Mouse (Mus musculus): Measurements from ENCODE around the gene Olfr1023. TPM values are rescaled to one million over a fixed set of nuclear protein-coding genes. Genes with fewer than 3 reads are reported as not detected.

Gene Olfr1023
- not detected in 2 replicates for polyA plus RNA-seq (2015; fragmentation: Nextera tagmentation; extraction: Ambion mirVana)

DNA sequence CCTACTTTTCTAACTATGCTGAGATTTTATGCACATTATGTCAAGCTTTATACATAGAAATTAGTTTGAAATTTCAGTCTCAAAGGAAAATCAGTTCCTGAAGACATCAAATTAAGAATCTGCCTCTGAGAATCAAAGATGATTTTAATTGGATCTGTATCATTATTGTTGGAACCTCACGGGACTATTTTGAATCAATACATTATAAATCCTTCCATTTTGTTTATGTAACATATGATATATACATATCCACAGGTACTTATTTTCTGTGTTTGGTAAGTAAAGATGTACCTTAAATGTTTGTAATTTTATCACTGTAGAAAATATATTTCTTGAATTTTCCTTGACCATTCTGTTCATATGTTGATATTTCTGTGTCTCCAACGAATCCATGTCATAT lies at the start of gene Olfr1023:
Olfr1023 (plus strand) TSS at position 301 of the 400 bp plus-strand sequence.
- ATAC-seq = no peak
- Histone ChIP-seq H3K4me2 (ENCODE audit: low read length) (no peak within 1 kb of the TSS), H3K4me3 (ENCODE audit: low read depth, low read length) (no peak within 1 kb of the TSS), H3K9ac (ENCODE audit: low read depth, low read length) (no peak within 1 kb of the TSS), H3K9me3 (replicated peaks; ENCODE audit: control insufficient read depth, low read length, poor library complexity, severe bottlenecking) (no peaks in the 10 kb centered on the region), H3K36me3 (ENCODE audit: control insufficient read depth, insufficient read depth, low read length) (no peaks in the 10 kb centered on the region), H3K4me1 (ENCODE audit: control insufficient read depth, insufficient read depth, low read length) (no peaks in the 10 kb centered on the region), H3K27ac (ENCODE audit: low read length) (no peak within 1 kb of the TSS), H3K27me3 (ENCODE audit: control insufficient read depth, insufficient read depth, low read depth, low read length) (no peaks in the 10 kb centered on the region)
- WGBS = 76% methylated on average over 2 of the region's 2 CpGs

DNA sequence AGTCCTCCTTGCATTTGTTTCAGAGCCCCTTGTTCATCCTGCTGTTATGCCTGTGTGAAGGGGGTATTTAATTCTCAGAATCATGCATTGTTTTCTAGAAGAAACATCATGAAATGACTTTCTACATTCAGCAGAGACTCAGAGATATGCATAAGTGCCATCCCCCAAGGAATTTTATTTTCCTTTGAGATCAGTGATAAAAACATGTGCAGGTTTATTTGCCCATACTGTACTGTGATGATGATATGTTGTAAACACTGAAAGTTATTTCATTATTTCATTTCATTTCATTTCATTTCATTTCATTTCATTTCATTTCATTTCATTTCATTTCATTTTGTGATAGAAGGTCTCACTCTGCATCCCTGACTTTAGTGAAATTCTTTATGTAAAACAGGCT lies 40.1 kb upstream of the Olfr1023 start, which contains the start of gene Olfr1019:
Olfr1019 (minus strand) TSS at position 101 of the 400 bp plus-strand sequence.
- no peaks in the 10 kb centered on the region for H3K4me1 ChIP-seq (ENCODE audit: control insufficient read depth, insufficient read depth, low read length)
- H3K27ac ChIP-seq (ENCODE audit: low read length) = no peak within 1 kb of the TSS
- H3K4me3 ChIP-seq (ENCODE audit: low read depth, low read length) = no peak within 1 kb of the TSS
- H3K9me3 ChIP-seq (replicated peaks; ENCODE audit: control insufficient read depth, low read length, poor library complexity, severe bottlenecking) = no peaks in the 10 kb centered on the region
- no peaks in the 10 kb centered on the region for H3K36me3 ChIP-seq (ENCODE audit: control insufficient read depth, insufficient read depth, low read length)
- no peak for ATAC-seq
- no peak within 1 kb of the TSS for H3K9ac ChIP-seq (ENCODE audit: low read depth, low read length)
- no peaks in the 10 kb centered on the region for H3K27me3 ChIP-seq (ENCODE audit: control insufficient read depth, insufficient read depth, low read depth, low read length)
- no peak within 1 kb of the TSS for H3K4me2 ChIP-seq (ENCODE audit: low read length)

DNA sequence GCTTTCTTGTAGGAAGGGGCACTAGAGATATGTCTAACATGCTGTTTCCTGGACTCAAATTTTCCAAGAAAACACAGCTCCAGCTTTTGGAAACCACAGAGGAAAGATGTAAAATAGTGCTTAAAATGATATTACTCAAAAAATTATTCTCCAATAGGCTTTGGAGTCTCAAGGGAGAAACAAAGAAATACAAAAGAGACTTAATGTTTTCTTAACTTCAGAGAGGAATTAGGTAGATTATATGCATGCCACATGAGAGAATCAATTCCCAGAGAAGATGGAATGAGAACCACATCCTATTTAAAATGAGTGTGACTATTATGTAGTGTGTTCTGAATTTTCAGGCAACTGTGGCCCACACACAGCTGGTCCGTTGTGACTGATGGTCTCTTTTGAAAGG lies 38.7 kb upstream of the Olfr1023 start, which contains the start of gene Olfr1020:
Olfr1020 (plus strand) TSS at position 301 of the 400 bp plus-strand sequence.
- Histone ChIP-seq H3K4me1 (ENCODE audit: control insufficient read depth, insufficient read depth, low read length) (no peaks in the 10 kb centered on the region), H3K27me3 (ENCODE audit: control insufficient read depth, insufficient read depth, low read depth, low read length) (no peaks in the 10 kb centered on the region), H3K9ac (ENCODE audit: low read depth, low read length) (no peak within 1 kb of the TSS), H3K4me3 (ENCODE audit: low read depth, low read length) (no peak within 1 kb of the TSS), H3K4me2 (ENCODE audit: low read length) (no peak within 1 kb of the TSS), H3K9me3 (replicated peaks; ENCODE audit: control insufficient read depth, low read length, poor library complexity, severe bottlenecking) (no peaks in the 10 kb centered on the region), H3K27ac (ENCODE audit: low read length) (no peak within 1 kb of the TSS), H3K36me3 (ENCODE audit: control insufficient read depth, insufficient read depth, low read length) (no peaks in the 10 kb centered on the region)
- 68% methylated on average over 1 of the region's 1 CpGs for WGBS
- no peak for ATAC-seq

DNA sequence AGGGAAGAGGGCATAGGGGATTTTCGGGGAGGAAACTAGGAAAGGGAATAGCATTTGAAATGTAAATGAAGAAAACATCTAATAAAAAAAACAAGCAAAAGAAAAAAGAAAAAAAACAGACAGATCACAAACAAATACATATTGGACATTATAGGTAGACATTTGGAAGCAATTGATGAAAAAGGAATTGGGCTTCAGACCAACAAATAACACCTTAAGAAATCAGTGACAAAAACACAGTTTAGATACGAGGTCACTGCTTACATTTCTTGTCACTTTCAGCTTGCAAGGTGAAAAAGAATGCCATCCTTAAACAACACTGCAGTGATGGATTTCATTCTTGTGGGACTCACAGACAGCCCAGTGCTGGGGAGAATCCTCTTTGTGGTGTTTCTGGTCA lies 17.1 kb upstream of the Olfr1023 start, which contains the start of gene Olfr1022:
Olfr1022 (plus strand) TSS at position 301 of the 400 bp plus-strand sequence.
- H3K4me1 ChIP-seq (ENCODE audit: control insufficient read depth, insufficient read depth, low read length) = no peaks in the 10 kb centered on the region
- H3K4me2 ChIP-seq (ENCODE audit: low read length) = no peak within 1 kb of the TSS
- no peak within 1 kb of the TSS for H3K27ac ChIP-seq (ENCODE audit: low read length)
- H3K9ac ChIP-seq (ENCODE audit: low read depth, low read length) = no peak within 1 kb of the TSS
- H3K9me3 ChIP-seq (replicated peaks; ENCODE audit: control insufficient read depth, low read length, poor library complexity, severe bottlenecking) = no peaks in the 10 kb centered on the region
- ATAC-seq = no peak
- H3K4me3 ChIP-seq (ENCODE audit: low read depth, low read length) = no peak within 1 kb of the TSS
- 68% methylated on average over 2 of the region's 2 CpGs for WGBS
- H3K36me3 ChIP-seq (ENCODE audit: control insufficient read depth, insufficient read depth, low read length) = no peaks in the 10 kb centered on the region
- no peaks in the 10 kb centered on the region for H3K27me3 ChIP-seq (ENCODE audit: control insufficient read depth, insufficient read depth, low read depth, low read length)

DNA sequence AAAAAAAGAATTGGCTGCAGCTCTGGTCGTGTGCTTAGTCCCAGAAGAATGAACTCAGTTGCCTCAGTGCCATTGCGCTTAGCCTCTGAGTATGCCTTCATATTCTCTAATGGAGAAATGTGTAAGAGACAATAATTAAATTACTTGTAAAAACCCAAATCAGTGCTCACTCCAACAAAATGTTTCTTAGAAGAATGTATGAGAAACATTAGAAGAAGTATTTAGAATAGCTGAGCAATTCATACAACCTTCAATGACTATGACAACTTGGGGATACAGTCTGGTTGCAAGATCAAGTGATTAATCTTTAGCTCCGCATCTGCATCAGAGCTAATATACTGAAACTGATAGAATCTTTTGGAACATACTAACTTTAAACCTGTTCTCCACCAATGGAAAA lies 19.5 kb downstream of the Olfr1023 start, which contains the start of gene Olfr1024:
Olfr1024 (minus strand) TSS at position 101 of the 400 bp plus-strand sequence.
- 85% methylated on average over 3 of the region's 3 CpGs for WGBS
- ATAC-seq = no peak
- Histone ChIP-seq H3K9me3 (replicated peaks; ENCODE audit: control insufficient read depth, low read length, poor library complexity, severe bottlenecking) (no peaks in the 10 kb centered on the region), H3K4me2 (ENCODE audit: low read length) (no peak within 1 kb of the TSS), H3K27ac (ENCODE audit: low read length) (no peak within 1 kb of the TSS), H3K4me1 (ENCODE audit: control insufficient read depth, insufficient read depth, low read length) (no peaks in the 10 kb centered on the region), H3K36me3 (ENCODE audit: control insufficient read depth, insufficient read depth, low read length) (no peaks in the 10 kb centered on the region), H3K4me3 (ENCODE audit: low read depth, low read length) (no peak within 1 kb of the TSS), H3K27me3 (ENCODE audit: control insufficient read depth, insufficient read depth, low read depth, low read length) (no peaks in the 10 kb centered on the region), H3K9ac (ENCODE audit: low read depth, low read length) (no peak within 1 kb of the TSS)

DNA sequence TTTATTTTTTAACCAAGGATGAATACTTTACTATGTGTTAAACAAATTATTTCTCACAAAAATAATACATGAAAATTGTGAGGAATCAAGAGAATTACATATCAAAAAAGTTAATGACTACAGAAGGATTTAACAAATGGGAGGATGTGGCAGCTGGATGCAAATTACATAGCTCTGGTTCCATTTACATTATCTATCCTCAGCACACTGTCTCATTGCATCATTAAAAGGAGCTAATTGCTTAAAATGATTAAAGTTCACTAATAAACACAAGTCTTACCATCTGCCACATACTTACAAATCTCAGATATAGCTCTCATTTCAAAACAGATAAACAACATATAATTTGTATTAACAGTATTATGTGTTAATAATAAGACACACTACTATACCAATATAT lies 27.8 kb downstream of the Olfr1023 start:
- no peak overlapping the region for H3K27ac ChIP-seq (ENCODE audit: low read length)
- H3K4me1 ChIP-seq (ENCODE audit: control insufficient read depth, insufficient read depth, low read length) = no peaks in the 10 kb centered on the region

DNA sequence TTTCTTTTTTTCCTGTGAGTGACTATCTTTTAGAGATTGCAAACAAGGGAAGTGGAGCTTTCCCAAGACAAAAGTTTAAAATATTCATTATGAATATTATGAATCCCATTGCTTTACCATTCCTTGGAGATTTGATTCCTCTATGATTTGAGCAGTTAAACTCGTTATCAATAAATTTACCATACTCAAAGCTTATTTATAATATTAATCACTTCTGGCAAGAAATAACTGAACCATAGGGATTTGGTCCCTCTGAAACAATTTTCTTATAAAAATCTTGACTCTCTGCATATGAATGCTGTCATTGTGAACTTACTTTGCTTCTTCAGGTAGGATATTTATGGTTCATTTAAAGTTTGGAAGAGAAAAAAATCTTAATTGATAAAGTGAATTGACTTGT lies 29.5 kb downstream of the Olfr1023 start, which contains the start of gene Olfr1025-ps1:
Olfr1025-ps1 (plus strand) TSS at position 301 of the 400 bp plus-strand sequence.
- Histone ChIP-seq H3K36me3 (ENCODE audit: control insufficient read depth, insufficient read depth, low read length) (no peaks in the 10 kb centered on the region), H3K9ac (ENCODE audit: low read depth, low read length) (no peak within 1 kb of the TSS), H3K4me2 (ENCODE audit: low read length) (no peak within 1 kb of the TSS), H3K27me3 (ENCODE audit: control insufficient read depth, insufficient read depth, low read depth, low read length) (no peaks in the 10 kb centered on the region), H3K4me3 (ENCODE audit: low read depth, low read length) (no peak within 1 kb of the TSS), H3K4me1 (ENCODE audit: control insufficient read depth, insufficient read depth, low read length) (no peaks in the 10 kb centered on the region), H3K27ac (ENCODE audit: low read length) (no peak within 1 kb of the TSS), H3K9me3 (replicated peaks; ENCODE audit: control insufficient read depth, low read length, poor library complexity, severe bottlenecking) (no peaks in the 10 kb centered on the region)
- no peak for ATAC-seq
- WGBS = 57% methylated on average over 1 of the region's 1 CpGs

More for the DNA sequence above, 27.8 kb downstream of the Olfr1023 start:
- no peaks in the 10 kb centered on the region for H3K36me3 ChIP-seq (ENCODE audit: control insufficient read depth, insufficient read depth, low read length)
- H3K9me3 ChIP-seq (replicated peaks; ENCODE audit: control insufficient read depth, low read length, poor library complexity, severe bottlenecking) = no peaks in the 10 kb centered on the region
- no peak overlapping the region for H3K4me2 ChIP-seq (ENCODE audit: low read length)
- no peaks in the 10 kb centered on the region for H3K27me3 ChIP-seq (ENCODE audit: control insufficient read depth, insufficient read depth, low read depth, low read length)
- no peak for ATAC-seq
- no peak overlapping the region for H3K9ac ChIP-seq (ENCODE audit: low read depth, low read length)
- no peak overlapping the region for H3K4me3 ChIP-seq (ENCODE audit: low read depth, low read length)

DNA sequence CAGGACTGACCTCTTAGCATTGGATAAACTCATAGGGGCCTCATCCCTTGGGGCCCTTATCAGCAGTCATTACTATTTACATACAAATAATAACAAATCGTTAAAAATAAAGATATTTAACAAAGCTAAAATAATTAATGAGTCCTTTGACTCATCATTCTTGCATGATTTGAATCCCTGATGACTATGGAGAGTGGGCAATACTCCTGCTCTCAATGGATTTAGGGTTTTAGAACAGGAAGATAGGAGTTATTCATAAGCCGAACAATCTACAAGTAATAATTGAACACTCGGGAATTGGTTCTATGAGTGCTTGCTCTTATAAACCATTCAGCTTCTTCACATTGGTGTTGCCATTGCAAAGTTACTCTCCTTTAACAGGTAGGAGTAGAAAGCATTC lies 35.8 kb downstream of the Olfr1023 start, which contains the start of gene Olfr1026:
Olfr1026 (plus strand) TSS at position 301 of the 400 bp plus-strand sequence.
- Histone ChIP-seq H3K4me3 (ENCODE audit: low read depth, low read length) (no peak within 1 kb of the TSS), H3K36me3 (ENCODE audit: control insufficient read depth, insufficient read depth, low read length) (no peaks in the 10 kb centered on the region), H3K4me1 (ENCODE audit: control insufficient read depth, insufficient read depth, low read length) (no peaks in the 10 kb centered on the region), H3K9me3 (replicated peaks; ENCODE audit: control insufficient read depth, low read length, poor library complexity, severe bottlenecking) (no peaks in the 10 kb centered on the region), H3K27me3 (ENCODE audit: control insufficient read depth, insufficient read depth, low read depth, low read length) (no peaks in the 10 kb centered on the region), H3K4me2 (ENCODE audit: low read length) (no peak within 1 kb of the TSS), H3K9ac (ENCODE audit: low read depth, low read length) (no peak within 1 kb of the TSS), H3K27ac (ENCODE audit: low read length) (no peak within 1 kb of the TSS)
- no peak for ATAC-seq
- 87% methylated on average over 3 of the region's 3 CpGs for WGBS

All from midbrain, embryonic 16.5 days (tissue).